Mouse (Mus musculus) forebrain, embryonic 16.5 days (tissue): ENCODE measurements around the gene Sh3bp5. TPM values are rescaled to one million over a fixed set of nuclear protein-coding genes. Genes with fewer than 3 reads are reported as not detected.

Source experiments
- ATAC-seq: fragments of 200-750 bp; cut with Nextera tagmentation; 2 replicates; pipeline ENCODE4 v1.8.0; 2017; ENCODE audit warnings: mild to moderate bottlenecking, moderate library complexity
- H3K27ac ChIP-seq: fragments of 300-500 bp; sonication (generic); 2 replicates; pipeline ENCODE4 v1.5.1; 2014; ENCODE audit warnings: low read length, control low read depth
- H3K27me3 ChIP-seq: fragments of 300-500 bp; sonication (generic); replicated peaks from 2 replicates; pipeline ENCODE4 v1.6.1; 2014; ENCODE audit warnings: low read length; ENCODE audit not compliant: control insufficient read depth, insufficient read depth
- H3K36me3 ChIP-seq: fragments of 300-500 bp; sonication (generic); 2 replicates; pipeline ENCODE4 v1.6.1; 2014; ENCODE audit not compliant: control insufficient read depth, insufficient read depth
- H3K4me1 ChIP-seq: fragments of 300-500 bp; sonication (generic); replicated peaks from 2 replicates; pipeline ENCODE4 v1.6.1; 2014; ENCODE audit warnings: low read length; ENCODE audit not compliant: control insufficient read depth, insufficient read depth
- H3K4me2 ChIP-seq: fragments of 300-500 bp; sonication (generic); 2 replicates; pipeline ENCODE4 v1.6.1; 2014; ENCODE audit warnings: mild to moderate bottlenecking, low read length, control low read depth
- H3K4me3 ChIP-seq: fragments of 300-500 bp; sonication (generic); replicated peaks from 2 replicates; pipeline ENCODE4 v1.5.1; 2014; ENCODE audit warnings: mild to moderate bottlenecking, low read length, control low read depth
- H3K9ac ChIP-seq: fragments of 300-500 bp; sonication (generic); replicated peaks from 2 replicates; pipeline ENCODE4 v1.6.1; 2014; ENCODE audit warnings: low read depth, low read length, control low read depth
- H3K9me3 ChIP-seq: fragments of 300-500 bp; sonication (generic); 2 replicates; pipeline ENCODE4 v1.6.1; 2016; ENCODE audit warnings: low read length; ENCODE audit not compliant: control insufficient read depth
- WGBS: fragments of 180-500 bp; shearing (Covaris S2); extraction: QIAGEN DNeasy Blood & Tissue Kit; methylation state at CpG from one replicate; pipeline ENCODE4 v1.1.7; 2014; 5-methylcytosine and 5-hydroxymethylcytosine counted together
- polyA plus RNA-seq: library from polyadenylated mRNA; unstranded; fragments of >200 nt; fragmentation: Nextera tagmentation; extraction: Ambion mirVana; gene quantifications from 2 replicates; pipeline ENCODE4 v1.2.1, GENCODE M21; 2015

Sh3bp5 gene
- polyA plus RNA-seq, 1 experiment from 2014 or later = 128 TPM

- H3K4me1 ChIP-seq = no peaks in the 10 kb centered on the region
- H3K27ac ChIP-seq = no peak overlapping the region
- no peaks in the 10 kb centered on the region for H3K36me3 ChIP-seq
- H3K27me3 ChIP-seq = no peaks in the 10 kb centered on the region
- H3K4me3 ChIP-seq = no peak overlapping the region
- ATAC-seq = no peak
- H3K9me3 ChIP-seq = no peaks in the 10 kb centered on the region
- H3K4me2 ChIP-seq = no peak overlapping the region
- H3K9ac ChIP-seq = no peak overlapping the region
- WGBS = 92% methylated on average over 11 of the region's 11 CpGs
Measured at GRCm38 (mm10) chr14:31398819-31399218, 37.1 kb downstream of the Sh3bp5 start.

- Histone ChIP-seq H3K36me3 (no peaks in the 10 kb centered on the region), H3K27me3 (no peaks in the 10 kb centered on the region), H3K4me2 (no peak overlapping the region), H3K27ac (no peak overlapping the region), H3K4me3 (no peak overlapping the region), H3K4me1 (no peaks in the 10 kb centered on the region), H3K9ac (no peak overlapping the region), H3K9me3 (no peaks in the 10 kb centered on the region)
- no peak for ATAC-seq
- WGBS = 88% methylated on average over 9 of the region's 9 CpGs
Measured at GRCm38 (mm10) chr14:31397791-31398595, 37.9 kb downstream of the Sh3bp5 start.

GRCm38 (mm10) chr14:31397353-31397752, 38.5 kb downstream of the Sh3bp5 start:
- Histone ChIP-seq H3K27ac (no peak overlapping the region), H3K9me3 (no peaks in the 10 kb centered on the region), H3K4me3 (no peak overlapping the region), H3K4me1 (no peaks in the 10 kb centered on the region), H3K4me2 (no peak overlapping the region), H3K9ac (no peak overlapping the region), H3K36me3 (no peaks in the 10 kb centered on the region), H3K27me3 (no peaks in the 10 kb centered on the region)
- no peak for ATAC-seq
- WGBS = 82% methylated on average over 12 of the region's 12 CpGs

DNA sequence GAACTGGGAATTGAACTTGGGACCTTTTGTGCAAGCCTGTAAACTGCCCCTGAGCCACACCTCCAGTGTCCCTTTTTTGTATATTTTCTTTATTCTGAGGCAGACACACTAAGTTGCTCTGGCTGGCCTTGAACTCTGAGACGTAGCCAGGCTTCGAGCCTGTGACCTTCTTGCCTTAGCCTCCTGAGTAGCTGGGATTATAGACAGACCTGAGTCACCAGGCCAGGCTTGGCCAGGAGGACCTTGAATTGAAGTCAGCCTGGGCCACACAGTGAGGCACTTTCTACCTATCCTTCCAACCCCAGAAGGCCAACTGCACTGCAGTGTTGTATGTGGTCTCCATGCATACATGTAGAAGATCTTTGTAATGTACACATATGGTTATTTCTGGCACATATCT, 39.5 kb downstream of the Sh3bp5 start:
- WGBS = 93% methylated on average over 2 of the region's 2 CpGs

DNA sequence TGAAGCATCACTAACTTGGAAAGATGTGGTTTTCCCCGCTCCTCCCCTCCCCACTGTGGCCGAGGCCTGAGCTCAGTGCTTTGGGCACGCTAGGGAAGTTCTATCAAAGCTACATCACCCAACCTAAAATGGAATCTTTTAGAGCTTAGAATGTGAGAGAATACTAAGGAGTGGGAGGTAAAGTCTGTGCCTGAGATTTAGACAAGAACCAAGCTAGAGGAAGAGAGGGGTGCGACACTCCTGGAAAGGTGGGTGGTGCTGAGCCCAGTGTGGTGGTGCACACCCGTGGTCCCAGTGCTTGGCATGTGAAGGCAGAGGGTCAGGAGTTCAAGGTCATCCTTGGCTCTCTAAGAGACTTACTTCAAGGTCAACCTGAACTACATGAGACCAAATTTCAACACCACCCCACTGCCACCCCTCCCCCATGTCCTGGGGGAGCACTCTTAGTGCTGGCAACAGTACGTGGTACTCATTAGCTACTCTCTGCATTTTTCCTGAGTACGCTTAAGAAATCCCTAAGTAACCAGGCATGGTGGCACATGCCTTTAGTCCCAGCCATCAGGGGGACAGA, 40.2 kb downstream of the Sh3bp5 start:
- no peak overlapping the region for H3K27ac ChIP-seq
- 96% methylated on average over 7 of the region's 7 CpGs for WGBS
- no peak for ATAC-seq

More for the DNA sequence above, 39.5 kb downstream of the Sh3bp5 start:
- no peaks in the 10 kb centered on the region for H3K27me3 ChIP-seq
- H3K27ac ChIP-seq = no peak overlapping the region
- H3K4me2 ChIP-seq = no peak overlapping the region
- no peaks in the 10 kb centered on the region for H3K36me3 ChIP-seq
- H3K4me1 ChIP-seq = no peaks in the 10 kb centered on the region
- H3K9ac ChIP-seq = no peak overlapping the region
- no peaks in the 10 kb centered on the region for H3K9me3 ChIP-seq
- no peak overlapping the region for H3K4me3 ChIP-seq
- ATAC-seq = no peak

GRCm38 (mm10) chr14:31394822-31395532, 40.9 kb downstream of the Sh3bp5 start:
- 93% methylated on average over 9 of the region's 9 CpGs for WGBS
- no peak for ATAC-seq

More for the DNA sequence above, 40.2 kb downstream of the Sh3bp5 start:
- Histone ChIP-seq H3K4me2 (no peak overlapping the region), H3K4me1 (no peaks in the 10 kb centered on the region), H3K9me3 (no peaks in the 10 kb centered on the region), H3K27me3 (no peaks in the 10 kb centered on the region), H3K4me3 (no peak overlapping the region), H3K9ac (no peak overlapping the region), H3K36me3 (no peaks in the 10 kb centered on the region)

GRCm38 (mm10) chr14:31393936-31394630, 41.8 kb downstream of the Sh3bp5 start:
- Histone ChIP-seq H3K4me1 (no peaks in the 10 kb centered on the region), H3K9me3 (no peaks in the 10 kb centered on the region), H3K9ac (no peak overlapping the region), H3K27me3 (no peaks in the 10 kb centered on the region), H3K4me3 (no peak overlapping the region), H3K4me2 (no peak overlapping the region), H3K36me3 (no peaks in the 10 kb centered on the region), H3K27ac (no peak overlapping the region)
- no peak for ATAC-seq
- 88% methylated on average over 7 of the region's 7 CpGs for WGBS

More at GRCm38 (mm10) chr14:31394822-31395532, 40.9 kb downstream of the Sh3bp5 start:
- Histone ChIP-seq H3K9ac (no peak overlapping the region), H3K27ac (no peak overlapping the region), H3K4me3 (no peak overlapping the region), H3K27me3 (no peaks in the 10 kb centered on the region), H3K9me3 (no peaks in the 10 kb centered on the region), H3K36me3 (no peaks in the 10 kb centered on the region), H3K4me2 (no peak overlapping the region), H3K4me1 (no peaks in the 10 kb centered on the region)

- no peaks in the 10 kb centered on the region for H3K9me3 ChIP-seq
- no peak overlapping the region for H3K27ac ChIP-seq
- H3K4me2 ChIP-seq = no peak overlapping the region
- H3K27me3 ChIP-seq = no peaks in the 10 kb centered on the region
- 69% methylated on average over 3 of the region's 3 CpGs for WGBS
- no peak overlapping the region for H3K4me3 ChIP-seq
- H3K36me3 ChIP-seq = no peaks in the 10 kb centered on the region
- no peak for ATAC-seq
- H3K4me1 ChIP-seq = no peaks in the 10 kb centered on the region
- H3K9ac ChIP-seq = no peak overlapping the region
Measured at GRCm38 (mm10) chr14:31393546-31393890, 42.4 kb downstream of the Sh3bp5 start.
